Mouse (Mus musculus) mesoderm, embryonic 11.5 days (tissue): Measurements from ENCODE around the gene 1700001L19Rik.
A peak's percentile ranks its signal among the peaks of the same experiment; 100 is the strongest.
"Not testable (repeated sequence)": the region's sequence is repeated elsewhere in the genome, so short reads cannot be mapped to it uniquely, and the experiment has no call there.

Experiments
- DNase-seq: peaks from one replicate; pipeline ENCODE4 v3.0.0-alpha.2; 2012; ENCODE audit warnings: low read depth, low spot score

The 1700001L19Rik gene

DNA sequence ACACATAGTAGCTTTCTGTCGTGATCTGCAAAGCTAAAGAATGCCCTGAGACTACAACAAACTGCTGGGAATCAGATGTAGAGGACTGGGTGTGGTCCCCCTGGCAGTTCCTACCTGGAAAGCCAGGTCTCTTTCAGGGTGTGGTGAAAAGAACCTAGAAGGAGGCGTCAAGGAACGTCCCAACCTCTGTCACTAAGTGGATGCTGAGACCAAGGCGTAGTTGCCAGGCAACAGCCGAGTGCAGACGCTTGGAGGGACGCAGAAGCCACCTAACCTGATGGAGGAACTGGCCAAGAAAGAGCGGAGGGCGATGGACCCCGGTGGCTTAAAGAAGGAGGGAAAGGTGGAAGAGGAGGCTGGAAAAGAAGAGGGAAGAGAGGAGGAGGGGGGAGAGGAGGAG, at the start of gene 1700001L19Rik:
Gene 1700001L19Rik, plus strand, starts transcription at position 223 of the 400 bp plus-strand sequence.
- DNase-seq, result no peak

- DNase-seq, result not testable (repeated sequence)
Observed at GRCm38 (mm10) chr13:68553391-68553790, 43.8 kb upstream of the 1700001L19Rik start.

- no peak for DNase-seq
Observed at GRCm38 (mm10) chr13:68568110-68568509, 29.1 kb upstream of the 1700001L19Rik start.

GRCm38 (mm10) chr13:68568548-68568947, 28.7 kb upstream of the 1700001L19Rik start:
- no peak for DNase-seq

- peak; percentile 65 for DNase-seq
Observed at GRCm38 (mm10) chr13:68569589-68570336, 27.5 kb upstream of the 1700001L19Rik start.

DNA sequence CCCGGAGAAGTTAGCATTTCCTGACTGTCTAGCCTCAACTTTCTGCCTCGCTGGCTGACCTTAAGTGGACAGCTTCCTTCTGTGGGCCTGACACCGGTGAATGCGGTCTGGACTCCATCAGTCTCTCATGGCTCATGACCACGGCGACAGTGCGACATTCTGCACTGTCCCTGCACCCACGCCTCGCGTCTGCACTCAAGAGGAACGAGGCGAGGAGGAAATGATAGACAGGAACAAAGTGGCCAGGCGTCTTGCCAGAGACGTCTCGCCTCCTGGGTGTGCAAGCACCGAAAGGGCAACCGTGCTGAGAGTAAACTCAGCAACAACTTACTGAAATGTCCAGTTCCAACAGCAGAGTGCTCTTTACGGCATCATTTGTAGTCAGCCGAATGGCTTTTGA, 25.0 kb upstream of the 1700001L19Rik start:
- no peak for DNase-seq

- peak; percentile 86 for DNase-seq
Observed at GRCm38 (mm10) chr13:68572966-68573913, 24.0 kb upstream of the 1700001L19Rik start.

DNA sequence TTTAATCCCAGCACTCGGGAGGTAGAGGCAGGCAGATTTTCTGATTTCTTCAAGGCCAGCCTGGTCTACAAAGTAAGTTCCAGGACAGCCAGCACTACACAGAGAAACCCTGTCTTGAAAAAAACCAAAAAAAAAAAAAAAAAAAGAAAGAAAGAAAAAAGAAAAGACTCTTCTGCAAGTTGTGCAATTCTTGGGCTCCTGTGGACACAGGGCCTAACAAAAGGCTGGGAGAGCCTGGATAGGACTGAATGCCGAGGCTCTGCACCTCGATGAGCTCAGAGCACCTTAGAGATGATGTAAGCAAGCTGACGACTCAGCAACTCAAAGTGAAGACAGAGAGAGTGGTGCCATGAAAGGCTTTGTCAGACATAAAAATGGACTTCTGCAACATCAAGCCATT, 22.8 kb upstream of the 1700001L19Rik start:
- no peak for DNase-seq

GRCm38 (mm10) chr13:68577945-68578344, 19.3 kb upstream of the 1700001L19Rik start:
- no peak for DNase-seq

DNA sequence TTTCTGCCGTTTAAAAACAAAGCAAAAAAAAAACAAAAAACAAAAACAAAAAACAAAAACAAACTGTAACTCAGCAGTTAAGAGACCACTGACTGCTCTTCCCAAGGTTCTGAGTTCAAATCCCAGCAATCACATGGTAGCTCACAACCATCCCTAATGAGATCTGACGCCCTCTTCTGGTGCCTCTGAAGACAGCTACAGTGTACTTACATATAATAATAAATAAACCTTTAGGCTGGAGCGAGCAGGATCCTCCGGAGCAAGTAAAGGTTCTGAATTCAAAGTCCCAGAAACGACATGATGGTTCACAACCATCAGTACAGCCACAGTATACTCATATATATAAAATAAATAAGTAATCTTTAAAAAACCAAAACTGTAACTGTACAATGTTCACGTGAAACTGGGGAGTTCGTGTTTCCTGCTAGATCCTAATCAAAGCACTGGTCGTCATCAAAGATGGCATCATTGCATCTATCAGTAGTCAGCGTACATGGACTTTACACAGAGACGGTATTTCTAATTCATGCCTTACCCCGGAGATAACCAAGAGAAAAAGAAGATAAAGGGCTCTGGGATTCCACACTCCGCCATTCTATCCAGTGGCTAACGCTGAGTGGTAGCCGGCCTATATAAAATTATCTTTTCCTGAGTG, 16.0 kb upstream of the 1700001L19Rik start:
- no peak for DNase-seq

GRCm38 (mm10) chr13:68581747-68582516, 15.3 kb upstream of the 1700001L19Rik start, which contains the start of the genes Mtrr and Fastkd3:
Gene Mtrr, minus strand, starts transcription at chr13:68582149.
Gene Fastkd3, plus strand, starts transcription at chr13:68582234.
- DNase-seq, result peak; percentile 98

DNA sequence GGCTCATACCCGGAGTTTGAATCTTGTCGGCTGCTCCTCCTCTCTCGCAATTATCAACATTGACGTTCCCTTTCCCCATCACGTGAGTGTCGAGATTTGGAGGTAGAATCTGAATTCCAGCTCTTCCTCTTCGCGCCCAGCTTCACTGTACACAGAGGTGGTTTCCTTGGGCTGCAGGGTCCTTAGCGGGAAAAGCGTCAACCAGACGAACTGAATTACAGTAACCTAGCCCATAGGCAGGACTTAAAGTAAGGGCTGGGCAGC, 14.8 kb upstream of the 1700001L19Rik start:
- no peak for DNase-seq

GRCm38 (mm10) chr13:68583961-68584360, 13.3 kb upstream of the 1700001L19Rik start:
- no peak for DNase-seq

DNA sequence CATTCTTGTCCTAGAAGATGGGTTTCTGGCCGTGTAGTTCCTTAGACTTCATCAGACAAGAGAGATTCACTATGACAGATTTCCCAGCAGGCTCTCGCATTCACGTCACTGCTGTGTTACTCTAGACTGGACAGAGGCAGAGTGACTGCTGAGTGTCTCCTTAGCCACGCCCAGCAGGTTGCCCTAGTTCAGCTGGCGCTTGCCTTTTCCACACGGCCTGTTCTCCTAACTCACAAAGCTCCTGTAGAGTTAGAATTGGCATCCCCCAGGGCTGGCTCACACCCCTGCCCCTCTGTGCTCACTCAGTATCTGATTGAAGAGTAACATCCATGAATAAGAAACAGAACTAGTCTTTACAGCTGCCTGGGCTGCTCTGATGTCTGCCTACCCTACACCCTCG, 11.8 kb upstream of the 1700001L19Rik start:
- DNase-seq, result no peak

DNA sequence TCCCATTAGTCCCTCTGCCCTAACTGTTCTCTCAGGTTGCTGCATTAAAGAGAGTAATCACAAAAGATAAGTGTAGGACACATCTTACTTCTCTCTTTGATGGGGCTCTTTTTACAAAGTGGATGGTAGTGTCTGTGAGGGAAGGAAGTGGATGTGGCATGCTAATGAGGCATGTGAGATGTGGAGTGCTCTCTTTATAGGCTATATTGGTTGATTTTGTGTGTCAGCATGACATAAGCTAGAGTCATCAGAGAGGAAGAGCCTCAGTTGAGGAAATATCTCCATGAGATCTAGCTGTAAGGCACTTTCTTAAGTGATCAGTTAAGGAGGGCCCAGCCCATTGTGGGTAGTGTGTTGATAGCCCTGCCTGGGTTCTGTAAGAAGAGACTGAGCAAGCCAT, 8.9 kb upstream of the 1700001L19Rik start:
- no peak for DNase-seq

DNA sequence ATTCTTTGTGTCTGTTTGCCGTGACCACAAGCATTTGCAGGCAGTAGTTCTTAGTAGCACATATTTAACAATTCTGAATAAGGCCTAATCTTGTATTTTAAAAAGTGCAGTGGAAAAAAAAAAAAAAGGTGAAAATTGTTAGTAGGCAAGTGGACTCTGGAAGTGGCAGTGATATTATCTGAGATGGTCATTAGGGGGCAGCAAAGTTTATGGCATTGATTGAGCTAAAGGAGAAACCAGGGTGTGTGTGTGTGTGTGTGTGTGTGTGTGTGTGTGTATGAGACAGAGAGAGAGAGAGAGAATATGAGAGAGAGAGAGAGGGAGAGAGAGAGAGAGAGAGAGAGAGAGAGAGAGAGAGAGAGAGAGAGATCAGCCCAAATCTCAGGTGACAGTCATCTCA, 3.4 kb upstream of the 1700001L19Rik start:
- DNase-seq, result no peak

DNA sequence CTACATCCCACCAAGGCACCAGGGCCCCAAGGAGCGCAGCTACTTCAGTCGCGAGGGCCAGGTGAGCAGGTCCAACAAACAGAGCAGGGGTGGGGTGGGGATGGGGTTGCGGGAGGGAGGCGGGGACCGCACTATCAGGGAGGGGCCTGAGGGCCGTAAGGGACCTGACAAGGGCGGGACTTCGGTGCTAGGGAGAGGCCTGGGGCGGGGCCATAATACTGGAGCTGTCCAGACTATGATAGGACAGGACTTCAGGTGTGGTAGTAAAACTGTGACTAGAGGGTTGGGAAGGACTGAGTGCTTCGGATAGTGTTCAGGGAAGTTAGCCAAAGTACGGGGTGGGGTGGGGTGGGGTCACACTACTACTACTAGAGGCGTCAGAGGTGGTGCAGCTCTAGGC, 446 bp downstream of the 1700001L19Rik start:
- DNase-seq, result no peak

- no peak for DNase-seq
Observed at GRCm38 (mm10) chr13:68598953-68599352, 1.7 kb downstream of the 1700001L19Rik start.

DNA sequence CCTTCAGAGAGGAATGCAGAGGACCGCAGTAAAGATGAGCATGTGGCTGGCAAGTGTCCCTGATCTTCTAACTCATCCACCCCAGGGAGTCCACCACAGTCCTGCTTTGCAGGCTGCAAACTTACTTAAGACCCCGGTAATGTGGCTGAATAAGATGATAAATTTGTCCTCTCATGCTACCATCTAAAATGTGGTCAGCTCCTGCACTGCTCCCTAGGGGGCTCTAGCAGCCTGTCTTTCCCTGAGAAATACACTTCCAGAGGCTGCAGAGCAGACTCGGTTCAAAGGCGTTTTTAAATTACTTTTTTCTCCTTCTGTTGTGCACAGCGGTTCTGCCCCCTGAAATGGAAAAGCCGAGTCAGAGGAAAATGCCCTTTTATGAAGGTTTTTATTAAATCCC, 4.0 kb downstream of the 1700001L19Rik start:
- DNase-seq, result no peak

DNA sequence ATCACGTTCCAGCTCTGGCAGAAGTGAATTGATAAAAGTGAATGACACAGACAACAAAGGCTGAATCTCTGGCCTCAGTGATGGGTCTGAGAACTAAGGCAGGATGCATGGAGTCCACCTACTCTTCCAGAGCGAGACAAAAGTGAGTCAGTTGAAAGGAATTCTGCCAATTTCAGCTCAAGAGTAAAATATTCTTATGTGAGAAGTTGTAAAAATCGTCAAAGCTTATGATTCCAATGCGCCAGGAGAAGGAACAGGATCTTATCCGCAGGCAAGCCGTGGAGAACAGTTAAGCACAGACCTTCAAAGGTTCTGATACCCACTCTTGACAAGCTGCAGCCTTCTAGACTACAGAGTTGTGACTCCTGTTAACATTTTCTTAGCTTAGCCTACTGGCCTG, 5.9 kb downstream of the 1700001L19Rik start:
- DNase-seq, result no peak

DNA sequence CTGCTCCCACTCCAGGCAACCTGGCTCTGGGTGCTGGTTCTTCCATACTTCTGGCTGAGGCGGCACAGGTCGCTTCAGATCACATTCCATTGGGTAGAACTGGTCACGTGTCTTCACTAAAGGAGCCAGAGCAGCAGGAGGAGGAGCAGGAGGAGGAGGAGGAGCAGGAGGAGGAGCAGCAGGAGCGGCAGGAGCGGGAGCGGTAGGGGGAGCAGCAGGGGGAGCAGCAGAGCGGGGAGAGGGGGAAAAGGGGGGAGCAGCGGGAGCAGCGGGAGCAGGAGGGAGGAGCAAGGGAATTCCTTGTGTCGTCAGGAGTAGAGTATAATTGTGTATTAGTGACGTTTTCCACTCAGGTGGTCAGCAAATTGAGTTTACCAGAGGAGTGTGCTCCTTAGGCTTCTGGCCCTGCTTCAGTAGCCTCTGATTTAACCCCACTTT, 8.5 kb downstream of the 1700001L19Rik start:
- peak; percentile 61 for DNase-seq
